Mouse (Mus musculus): ENCODE data around the gene Nup205. TPM values are rescaled to one million over a fixed set of nuclear protein-coding genes. Genes with fewer than 3 reads are reported as not detected.

Nup205 gene
- total RNA-seq, 2 experiments from 2014 or later, result 14.6 to 20.6 TPM

- DNase-seq, result peak; percentile 28
Observed at GRCm38 (mm10) chr6:35288114-35288761, 111.0 kb downstream of the Nup205 start.

- no peak for DNase-seq
Observed at GRCm38 (mm10) chr6:35288920-35289319, 111.7 kb downstream of the Nup205 start.

DNA sequence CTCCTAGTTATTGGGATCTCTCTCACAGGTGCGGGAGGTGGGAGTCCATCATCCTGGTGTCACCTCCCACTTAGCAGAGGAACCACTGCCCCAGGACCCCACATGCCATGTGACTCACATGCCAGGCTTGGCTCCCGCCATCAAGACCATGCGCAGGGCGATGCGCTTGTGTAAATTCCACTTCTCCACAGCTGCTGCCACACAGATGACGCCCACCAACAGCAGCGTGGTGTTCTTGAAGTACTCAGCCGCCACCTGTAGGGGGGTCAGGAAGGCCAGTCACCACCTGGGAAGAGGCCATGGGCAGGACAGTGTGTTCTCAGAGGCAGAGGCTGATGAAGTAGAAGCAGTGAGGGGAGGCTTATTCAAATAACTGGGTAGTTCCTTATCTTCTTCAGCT, 112.5 kb downstream of the Nup205 start:
- DNase-seq, result no peak

DNA sequence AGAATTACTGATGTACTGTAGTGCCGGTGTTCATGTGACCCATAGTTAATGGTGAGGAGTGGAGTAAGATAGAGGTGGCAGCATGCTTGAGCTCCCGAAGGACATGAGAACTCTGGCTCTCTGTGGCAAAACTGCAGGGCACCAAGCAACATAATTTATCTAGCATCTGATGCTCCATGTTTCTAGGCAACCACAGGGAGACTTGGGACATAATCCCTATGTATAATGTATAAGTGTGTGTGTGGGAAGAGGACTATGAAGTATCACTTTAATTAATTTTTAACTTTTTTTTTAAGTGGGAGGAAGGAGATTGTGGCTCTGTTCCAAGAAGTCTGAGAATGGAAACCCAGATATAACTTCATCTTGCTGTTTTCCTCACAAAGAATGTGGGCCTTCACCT, 117.7 kb downstream of the Nup205 start:
- no peak for DNase-seq

- peak; percentile 18 for DNase-seq
Observed at GRCm38 (mm10) chr6:35297001-35297400, 119.8 kb downstream of the Nup205 start.

Other genes with a start within 250 kb of the Nup205 start
- under 1 TPM; 0.19 to 0.45 TPM for gene Slc23a4, start 189.0 kb upstream of the Nup205 start, total RNA-seq (2021)
- gene Cnot4, start 43.7 kb upstream of the Nup205 start, total RNA-seq (2021), result 10 to 100 TPM; 18.4 to 25.2 TPM
- under 1 TPM; 0.28 to 0.47 TPM for gene Slc13a4, start 130.7 kb downstream of the Nup205 start, total RNA-seq (2021)
- gene Fam180a, start 148.7 kb downstream of the Nup205 start, total RNA-seq (2021), result 1 to 10 TPM; 1.2 to 1.3 TPM

Data from gastrocnemius, postnatal 10 days (tissue).